Mouse (Mus musculus): ENCODE measurements around the gene Higd1a.
A peak's percentile ranks its signal among the peaks of the same experiment; 100 is the strongest.

The Higd1a gene

GRCm38 (mm10) chr9:121838008-121838407 is 20.2 kb downstream of the Higd1a start:
- no peak for DNase-seq (ENCODE audit: low spot score)

- no peak for DNase-seq (ENCODE audit: low spot score)
Observed at GRCm38 (mm10) chr9:121833825-121834224, 24.3 kb downstream of the Higd1a start.

GRCm38 (mm10) chr9:121830956-121831293 is 27.2 kb downstream of the Higd1a start:
- peak; percentile 61 for DNase-seq (ENCODE audit: low spot score)

GRCm38 (mm10) chr9:121830243-121830955 is 27.8 kb downstream of the Higd1a start:
- DNase-seq (ENCODE audit: low spot score) = peak; percentile 49

GRCm38 (mm10) chr9:121829270-121829992 is 28.7 kb downstream of the Higd1a start:
- no peak for DNase-seq (ENCODE audit: low spot score)

GRCm38 (mm10) chr9:121828314-121828713 is 29.8 kb downstream of the Higd1a start:
- no peak for DNase-seq (ENCODE audit: low spot score)

GRCm38 (mm10) chr9:121826356-121826755 is 31.8 kb downstream of the Higd1a start:
- DNase-seq (ENCODE audit: low spot score) = no peak

- DNase-seq (ENCODE audit: low spot score) = no peak
Observed at GRCm38 (mm10) chr9:121823991-121824390, 34.2 kb downstream of the Higd1a start.

- DNase-seq (ENCODE audit: low spot score) = no peak
Observed at GRCm38 (mm10) chr9:121823051-121823450, 35.1 kb downstream of the Higd1a start.

GRCm38 (mm10) chr9:121822585-121822991 is 35.6 kb downstream of the Higd1a start:
- DNase-seq (ENCODE audit: low spot score) = no peak

GRCm38 (mm10) chr9:121820765-121821164 is 37.4 kb downstream of the Higd1a start:
- no peak for DNase-seq (ENCODE audit: low spot score)

- no peak for DNase-seq (ENCODE audit: low spot score)
Observed at GRCm38 (mm10) chr9:121819771-121820471, 38.2 kb downstream of the Higd1a start.

- DNase-seq (ENCODE audit: low spot score) = peak; percentile 37
Observed at GRCm38 (mm10) chr9:121819073-121819770, 38.9 kb downstream of the Higd1a start.

- DNase-seq (ENCODE audit: low spot score) = no peak
Observed at GRCm38 (mm10) chr9:121815183-121815582, 43.0 kb downstream of the Higd1a start.

- DNase-seq (ENCODE audit: low spot score) = peak; percentile 53
Observed at GRCm38 (mm10) chr9:121810081-121810821, 47.9 kb downstream of the Higd1a start.

- DNase-seq (ENCODE audit: low spot score) = no peak
Observed at GRCm38 (mm10) chr9:121808511-121808910, 49.7 kb downstream of the Higd1a start.

GRCm38 (mm10) chr9:121807947-121808346 is 50.2 kb downstream of the Higd1a start:
- no peak for DNase-seq (ENCODE audit: low spot score)

GRCm38 (mm10) chr9:121807546-121807945 is 50.6 kb downstream of the Higd1a start:
- DNase-seq (ENCODE audit: low spot score) = no peak

- DNase-seq (ENCODE audit: low spot score) = no peak
Observed at GRCm38 (mm10) chr9:121802747-121803146, 55.4 kb downstream of the Higd1a start.

- no peak for DNase-seq (ENCODE audit: low spot score)
Observed at GRCm38 (mm10) chr9:121798887-121799520, 59.2 kb downstream of the Higd1a start.
